Mouse (Mus musculus) MEL (cell line): ENCODE data around the gene Pitpnc1. TPM values are rescaled to one million over a fixed set of nuclear protein-coding genes. Genes with fewer than 3 reads are reported as not detected.

Source experiments
- DNase-seq: peaks from one replicate; pipeline ENCODE4 v3.0.0; 2011; ENCODE audit warnings: low read depth, low spot score
- H3K27ac ChIP-seq: 2 replicates; pipeline ENCODE4 v1.5.1; 2012; ENCODE audit warnings: low read depth, mild to moderate bottlenecking, control low read depth, low read length, moderate library complexity; ENCODE audit not compliant: control insufficient read depth
- H3K27me3 ChIP-seq, 2 experiments: fragments of 150-350 bp in 1 of 2; sonication (generic) in 1 of 2; 2 replicates each; pipeline ENCODE4 v1.6.1; 2012; ENCODE audit warnings: low read length in 2 of 2, mild to moderate bottlenecking in 2 of 2, improper control_type of control experiment in 1 of 2, moderate library complexity in 1 of 2; ENCODE audit not compliant: insufficient read depth in 2 of 2, control insufficient read depth in 1 of 2
- H3K36me3 ChIP-seq, 2 experiments: 2 replicates each; pipeline ENCODE4 v1.6.1; 2012 to 2014; ENCODE audit warnings: low read length in 2 of 2, improper control_type of control experiment in 1 of 2, inconsistent platforms in 1 of 2, mild to moderate bottlenecking in 1 of 2; ENCODE audit not compliant: insufficient read depth in 2 of 2, control insufficient read depth in 1 of 2
- H3K4me1 ChIP-seq, 2 experiments: fragments of 150-350 bp in 1 of 2; sonication (generic) in 1 of 2; 2 replicates each; pipeline ENCODE4 v1.6.1; 2012; ENCODE audit warnings: low read length in 2 of 2, improper control_type of control experiment in 1 of 2, mild to moderate bottlenecking in 1 of 2; ENCODE audit not compliant: insufficient read depth in 2 of 2, control insufficient read depth in 1 of 2
- H3K4me3 ChIP-seq, 2 experiments: fragments of 150-350 bp in 1 of 2; sonication (generic) in 1 of 2; 2 replicates each; pipeline ENCODE4 v1.5.1; 2012; ENCODE audit warnings: low read depth in 2 of 2, low read length in 2 of 2, mild to moderate bottlenecking in 2 of 2, moderate library complexity in 2 of 2, control low read depth in 1 of 2, improper control_type of control experiment in 1 of 2; ENCODE audit not compliant: control insufficient read depth in 1 of 2, insufficient read depth in 1 of 2
- H3K79me2 ChIP-seq: 2 replicates; pipeline ENCODE4 v1.6.1; 2012; ENCODE audit warnings: mild to moderate bottlenecking, low read length, moderate library complexity; ENCODE audit not compliant: control insufficient read depth, poor library complexity, insufficient read depth
- H3K9ac ChIP-seq: 2 replicates; pipeline ENCODE4 v1.6.1; 2012; ENCODE audit warnings: low read depth, mild to moderate bottlenecking, control low read depth, low read length, moderate library complexity; ENCODE audit not compliant: control insufficient read depth, poor library complexity, severe bottlenecking
- H3K9me3 ChIP-seq: fragments of 150-350 bp; sonication (generic); replicated peaks from 2 replicates; pipeline ENCODE4 v1.6.1; 2012; ENCODE audit warnings: mild to moderate bottlenecking, low read length, improper control_type of control experiment, moderate library complexity; ENCODE audit not compliant: insufficient read depth
- CHD1 ChIP-seq: IDR thresholded peaks from 2 replicates; pipeline ENCODE4 v1.6.1; 2012; ENCODE audit warnings: low read depth, mild to moderate bottlenecking, inconsistent platforms, low read length, improper control_type of control experiment
- CHD2 ChIP-seq: IDR thresholded peaks from 2 replicates; pipeline ENCODE4 v1.6.1; 2011; ENCODE audit warnings: low read length, improper control_type of control experiment
- ELF1 ChIP-seq: IDR thresholded peaks from 2 replicates; pipeline ENCODE4 v1.6.1; 2014; ENCODE audit warnings: low read depth, mild to moderate bottlenecking, inconsistent platforms, low read length, improper control_type of control experiment, moderate library complexity
- EP300 ChIP-seq, 2 experiments: IDR thresholded peaks; 2 replicates each; pipeline ENCODE4 v1.6.1; 2011; ENCODE audit warnings: improper control_type of control experiment in 2 of 2, low read length in 2 of 2, low read depth in 1 of 2, mild to moderate bottlenecking in 1 of 2
- ETS1 ChIP-seq: IDR thresholded peaks from 2 replicates; pipeline ENCODE4 v1.6.1; 2012; ENCODE audit warnings: low read depth, mild to moderate bottlenecking, inconsistent platforms, low read length, improper control_type of control experiment, moderate library complexity
- KAT2A ChIP-seq: conservative IDR thresholded peaks from 2 replicates; pipeline ENCODE4 v1.6.1; 2012; ENCODE audit warnings: low read depth, low read length, improper control_type of control experiment, inconsistent platforms
- MAFK ChIP-seq: IDR thresholded peaks from 2 replicates; pipeline ENCODE4 v1.6.1; 2011; ENCODE audit warnings: low read depth, mild to moderate bottlenecking, low read length, improper control_type of control experiment, borderline replicate concordance
- MXI1 ChIP-seq: IDR thresholded peaks from 2 replicates; pipeline ENCODE4 v1.6.1; 2011; ENCODE audit warnings: mild to moderate bottlenecking, low read depth, low read length, improper control_type of control experiment
- NELFE ChIP-seq: IDR thresholded peaks from 2 replicates; pipeline ENCODE4 v1.6.1; 2011; ENCODE audit warnings: low read depth, low read length, improper control_type of control experiment
- TBP ChIP-seq: IDR thresholded peaks from 2 replicates; pipeline ENCODE4 v1.8.0; 2011; ENCODE audit warnings: low read depth, low read length, improper control_type of control experiment
- USF1 ChIP-seq: IDR thresholded peaks from 2 replicates; pipeline ENCODE4 v1.6.1; 2014; ENCODE audit warnings: low read depth, mild to moderate bottlenecking, inconsistent platforms, low read length, improper control_type of control experiment, moderate library complexity
- USF2 ChIP-seq, 2 experiments: IDR thresholded peaks; 2 replicates each; pipeline ENCODE4 v1.6.1; 2011 to 2012; ENCODE audit warnings: improper control_type of control experiment in 2 of 2, low read length in 2 of 2, borderline replicate concordance in 1 of 2, inconsistent platforms in 1 of 2, low read depth in 1 of 2, mild to moderate bottlenecking in 1 of 2; ENCODE audit not compliant: insufficient read depth in 1 of 2
- ZMIZ1 ChIP-seq: IDR thresholded peaks from 2 replicates; pipeline ENCODE4 v1.6.1; 2012; ENCODE audit warnings: low read depth, mild to moderate bottlenecking, inconsistent platforms, low read length, improper control_type of control experiment, moderate library complexity
- ZNF384 ChIP-seq: IDR thresholded peaks from 2 replicates; pipeline ENCODE4 v1.6.1; 2012; ENCODE audit warnings: low read depth, mild to moderate bottlenecking, inconsistent platforms, low read length, improper control_type of control experiment
- polyA plus RNA-seq, 2 experiments: library from polyadenylated mRNA; stranded (reverse) in 1 of 2; unstranded in 1 of 2; fragments of >175 nt in 1 of 2; fragments of >200 nt in 1 of 2; gene quantifications; 2 replicates each; pipeline versions ENCODE4 v1.2.1 to v1.2.4; 2012; ENCODE audit warnings: low replicate concordance in 2 of 2, low read depth in 1 of 2; ENCODE audit not compliant: insufficient read length in 2 of 2, insufficient read depth in 1 of 2, missing spikeins in 1 of 2
- total RNA-seq: library from RNA; depleted of rRNA; stranded (reverse); fragments of 300-350 nt; gene quantifications from 2 replicates; pipeline ENCODE4 v1.2.3, GENCODE M21; 2012

Gene Pitpnc1
- total and polyA plus RNA-seq, 3 experiments, result 19.3 to 25.3 TPM; not detected in 1

DNA sequence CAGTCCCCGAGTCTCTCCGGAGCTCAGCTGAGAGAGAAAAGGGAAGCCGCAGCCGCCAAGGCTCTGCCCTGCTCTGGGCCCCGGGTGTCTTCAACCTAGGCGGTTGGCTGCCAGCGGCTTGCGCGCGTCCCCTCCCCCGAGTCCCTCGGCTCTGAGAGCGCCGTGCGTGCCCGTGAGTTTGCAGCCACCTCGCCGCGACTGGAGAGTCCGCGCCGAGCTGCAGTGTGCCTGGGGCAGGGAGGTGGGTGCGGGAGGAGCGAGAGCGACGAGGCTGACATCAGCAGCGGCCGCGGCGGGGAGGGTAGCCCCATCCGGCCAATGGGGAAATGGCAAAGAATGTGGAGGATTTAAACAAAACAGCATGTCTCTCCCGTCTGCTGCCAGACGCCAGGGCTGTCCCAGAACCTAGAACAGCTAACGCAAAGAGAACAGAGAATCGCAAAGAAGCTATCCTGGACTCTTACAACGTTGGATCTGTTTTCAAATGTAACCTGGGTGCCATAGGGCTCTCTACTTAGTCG lies at the start of gene Pitpnc1 (continued):
- TF ChIP-seq ETS1, result peak; percentile 71
- peak; percentile 59; the same call in 1 of the 2 replicates for TF ChIP-seq CHD1
- TF ChIP-seq ZMIZ1, result peak; percentile 96

DNA sequence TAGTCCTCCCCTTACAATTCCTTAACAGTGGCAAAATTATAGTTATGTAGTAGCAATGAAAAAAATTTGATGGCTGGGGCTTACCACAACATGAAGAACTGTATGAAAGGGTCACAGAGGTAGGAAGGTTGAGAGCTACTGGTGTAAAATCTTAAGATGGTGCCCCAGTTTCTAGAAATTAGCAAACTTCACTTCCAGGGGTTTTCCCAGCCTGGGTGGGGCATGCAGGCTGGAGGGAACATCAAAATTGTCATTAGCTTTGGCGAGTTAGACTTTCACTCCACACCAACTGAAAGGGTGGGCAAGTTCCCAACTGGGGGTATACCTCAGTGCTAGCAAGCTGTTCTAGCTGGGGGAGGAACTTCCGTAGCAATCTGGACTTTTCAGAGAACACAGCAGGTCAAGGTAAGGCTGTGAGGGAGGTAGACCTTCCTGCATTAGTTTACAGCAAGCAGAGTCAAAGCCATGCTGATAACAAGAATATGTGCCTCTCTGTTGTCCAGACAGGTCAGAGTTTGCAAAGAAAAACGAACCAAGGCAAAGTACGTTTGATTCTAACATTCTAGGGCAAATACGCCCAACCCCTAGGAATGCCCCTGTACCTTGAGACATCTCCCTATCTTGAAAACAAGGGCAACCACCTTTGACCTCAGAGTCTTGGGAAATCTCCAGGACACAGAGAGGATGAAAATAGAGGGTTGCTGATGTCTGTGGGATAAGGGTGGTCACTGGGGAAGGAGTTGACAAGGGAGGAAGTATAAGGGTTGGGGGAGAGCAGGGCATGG lies 48.3 kb upstream of the Pitpnc1 start:
- no peaks in the 10 kb centered on the region for H3K4me1 ChIP-seq
- H3K27ac ChIP-seq, result no peak overlapping the region
- H3K36me3 ChIP-seq, result no peaks in the 10 kb centered on the region
- no peaks in the 10 kb centered on the region for H3K79me2 ChIP-seq
- no peaks in the 10 kb centered on the region for H3K9me3 ChIP-seq
- no peak overlapping the region for H3K9ac ChIP-seq
- no peak overlapping the region for H3K4me3 ChIP-seq
- H3K27me3 ChIP-seq, result peaks cover 0 to 2% of the 10 kb centered on the region in 2 experiments; a peak in 1 of 4 replicates
- TF ChIP-seq CHD2 (no peak), USF2 (IDR thresholded peaks at IDR 0.05; ENCODE audit: borderline replicate concordance in 1 of 2, insufficient read depth in 1 of 2, low read depth in 1 of 2, low read length in 2 of 2) (no peak), MXI1 (no peak), TBP (no peak), EP300 (IDR thresholded peaks at IDR 0.05; ENCODE audit: low read depth in 1 of 2, low read length in 2 of 2) (no peak), ELF1 (no peak), USF1 (no peak), CHD1 (no peak), ETS1 (no peak), MAFK (no peak), KAT2A (no peak)
- no peak for DNase-seq

DNA sequence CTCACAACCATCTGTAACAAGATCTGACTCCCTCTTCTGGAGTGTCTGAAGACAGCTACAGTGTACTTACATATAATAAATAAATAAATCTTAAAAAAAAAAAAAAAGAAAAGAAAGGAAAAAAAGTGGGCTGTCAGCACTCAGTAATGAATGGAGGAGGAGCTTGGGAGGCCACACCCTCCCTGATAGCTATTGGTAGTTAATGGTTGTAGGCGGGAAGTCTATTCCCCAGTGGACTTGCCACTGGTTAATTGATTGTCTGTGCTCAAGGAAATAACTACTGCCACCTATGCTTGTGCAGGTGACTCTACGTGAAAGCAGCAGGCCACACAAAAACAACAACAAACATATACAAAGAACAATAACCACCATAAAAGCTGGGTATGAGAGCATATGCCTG lies 45.9 kb upstream of the Pitpnc1 start:
- 0 out of 2 replicates have a peak, but pooled peaks have one; percentile 18 for TF ChIP-seq ZNF384
- no peak for TF ChIP-seq MAFK
- TF ChIP-seq NELFE, result no peak
- H3K4me3 ChIP-seq, result no peak overlapping the region
- no peaks in the 10 kb centered on the region for H3K79me2 ChIP-seq
- H3K27me3 ChIP-seq, result peaks cover 0 to 2% of the 10 kb centered on the region in 2 experiments; a peak in 1 of 4 replicates
- H3K27ac ChIP-seq, result no peak overlapping the region
- no peak overlapping the region for H3K9ac ChIP-seq
- H3K9me3 ChIP-seq, result no peaks in the 10 kb centered on the region
- H3K4me1 ChIP-seq, result no peaks in the 10 kb centered on the region
- H3K36me3 ChIP-seq, result no peaks in the 10 kb centered on the region
- peak; percentile 58 for DNase-seq
